Mouse (Mus musculus): Measurements from ENCODE around the gene St6galnac6. TPM values are rescaled to one million over a fixed set of nuclear protein-coding genes. Genes with fewer than 3 reads are reported as not detected.
A peak's percentile ranks its signal among the peaks of the same experiment; 100 is the strongest.

Gene St6galnac6
- polyA plus RNA-seq, 1 experiment from 2014 or later: 38.2 TPM

DNA sequence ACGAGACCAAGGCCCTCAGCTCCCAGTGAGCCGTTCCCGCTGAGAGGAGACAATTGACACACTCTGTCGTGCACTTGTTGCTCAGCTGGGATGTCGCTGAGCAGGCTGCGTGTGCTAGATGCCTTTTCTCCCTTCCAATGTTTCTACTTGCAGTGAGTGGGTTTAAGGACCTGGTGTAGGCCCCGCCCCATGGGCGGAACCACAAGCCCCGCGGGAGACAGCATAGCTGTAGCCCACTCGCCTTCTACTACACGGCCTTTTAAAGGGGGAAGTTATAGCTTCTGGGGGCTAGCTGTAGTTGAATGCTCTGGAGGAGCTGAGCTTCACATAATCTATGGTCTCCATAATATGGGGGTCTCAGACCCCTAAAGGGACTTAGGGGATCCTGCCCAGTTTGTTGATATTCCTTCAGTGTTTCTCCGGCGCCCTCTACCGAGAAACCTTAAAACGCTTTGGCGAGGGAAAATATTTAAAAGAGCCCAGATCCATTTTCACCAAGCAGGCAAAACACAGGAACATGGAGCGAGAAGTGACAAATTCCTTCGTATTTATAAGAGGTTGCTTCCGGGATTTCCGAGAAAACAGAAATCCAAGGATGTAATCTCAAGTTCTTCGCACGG is 11.2 kb downstream of the St6galnac6 start:
- in situ Hi-C loops (cut with MboI; ENCODE audit: low pct_unique_long_range_greater_than_20kb): no loop called here
- ChIA-PET CTCF (interaction anchor here (0.7 to 2.1 kb wide), 5 partner anchors 11 to 35 kb away, joined by 3 to 5 read pairs (median 3); partner anchors contain the start of genes 9430097D07Rik and Ak1), POLR2A (interaction anchor here (1.5 kb wide), 1 partner anchor 16 kb away, joined by 3 read pairs; no protein-coding TSS in a partner anchor)
- no peaks in the 10 kb centered on the region for H3K27me3 ChIP-seq
- no peak for ATAC-seq
- no peak for TF ChIP-seq CTCF (IDR thresholded peaks at IDR 0.05)
- no peak for DNase-seq (ENCODE audit: low read depth, low spot score)

DNA sequence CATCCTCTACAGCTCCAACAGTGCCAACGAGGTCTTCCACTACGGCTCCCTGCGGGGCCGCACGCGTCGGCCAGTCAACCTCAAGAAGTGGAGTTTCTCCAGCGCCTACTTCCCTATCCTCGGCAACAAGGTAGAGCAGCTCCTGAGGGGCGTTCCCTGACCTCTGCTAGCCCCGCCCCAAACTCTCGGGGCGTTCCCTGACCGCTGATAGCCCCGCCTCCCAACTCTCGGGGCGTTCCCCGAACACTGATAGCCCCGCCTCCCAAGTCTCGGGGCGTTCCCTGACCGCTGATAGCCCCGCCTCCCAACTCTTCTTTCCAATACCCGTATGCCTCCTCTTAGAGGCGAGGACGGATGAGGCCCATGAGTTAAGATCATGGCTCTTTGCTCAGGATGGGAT is 12.8 kb downstream of the St6galnac6 start:
- DNase-seq (ENCODE audit: low read depth, low spot score) (no peak), ATAC-seq (no peak)
- ChIA-PET CTCF (interaction anchor here (1.5 kb wide), 1 partner anchor 29 kb away, joined by 5 read pairs; no protein-coding TSS in a partner anchor), POLR2A (no interaction called here)
- in situ Hi-C loops (cut with MboI; ENCODE audit: low pct_unique_long_range_greater_than_20kb): no loop called here
- TF ChIP-seq CTCF (IDR thresholded peaks at IDR 0.05): no peak
- H3K27me3 ChIP-seq: no peaks in the 10 kb centered on the region

DNA sequence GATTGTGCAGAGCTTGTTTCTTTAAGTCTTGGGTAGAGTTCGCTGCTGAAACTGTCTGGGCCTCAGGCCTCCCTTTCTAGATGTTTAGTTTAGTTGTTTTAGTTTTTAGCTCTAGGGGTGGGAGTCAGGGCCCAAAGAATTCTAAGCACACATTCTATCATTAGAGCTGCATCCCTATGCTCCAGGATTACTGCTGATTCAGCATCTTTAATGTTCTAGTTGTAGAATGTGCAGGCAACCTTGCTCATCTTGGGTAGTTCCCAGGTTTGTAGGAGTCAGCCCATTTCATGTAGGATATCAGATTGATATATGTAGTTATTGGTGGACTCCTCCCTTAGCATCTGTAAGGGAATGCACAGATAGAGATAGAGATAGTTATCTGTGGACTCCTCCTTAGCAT is 17.6 kb downstream of the St6galnac6 start:
- no peaks in the 10 kb centered on the region for H3K27me3 ChIP-seq
- TF ChIP-seq CTCF (IDR thresholded peaks at IDR 0.05): no peak
- POLR2A ChIA-PET: no interaction called here
- CTCF ChIA-PET: interaction anchor here (1.7 to 2.0 kb wide), 2 partner anchors 15 to 34 kb away, joined by 5 to 7 read pairs; no protein-coding TSS in a partner anchor
- DNase-seq (ENCODE audit: low read depth, low spot score) (no peak), ATAC-seq (no peak)
- in situ Hi-C loops (cut with MboI; ENCODE audit: low pct_unique_long_range_greater_than_20kb): no loop called here

DNA sequence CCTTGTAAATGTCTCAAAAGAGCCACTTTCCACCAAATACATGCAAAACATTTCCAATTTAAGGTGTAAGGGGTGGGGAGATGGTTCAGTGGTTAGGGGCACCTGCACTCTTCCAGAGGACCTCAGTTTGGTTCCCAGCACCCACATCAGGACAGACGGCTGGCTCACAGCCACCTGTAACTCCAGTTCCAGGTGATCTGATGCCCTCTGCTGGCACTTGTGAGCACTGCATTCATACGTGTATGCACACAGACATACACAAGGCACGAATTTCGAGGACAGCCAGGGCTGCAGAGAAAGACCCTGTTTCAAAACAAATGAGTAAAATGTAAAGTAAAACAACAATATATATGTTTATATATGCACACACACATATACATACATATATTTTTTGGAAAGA is 18.1 kb downstream of the St6galnac6 start:
- POLR2A ChIA-PET: no interaction called here
- DNase-seq (ENCODE audit: low read depth, low spot score): no peak
- H3K27me3 ChIP-seq: no peaks in the 10 kb centered on the region
- TF ChIP-seq CTCF (IDR thresholded peaks at IDR 0.05): no peak
- in situ Hi-C loops (cut with MboI; ENCODE audit: low pct_unique_long_range_greater_than_20kb): no loop called here
- CTCF ChIA-PET: interaction anchor here (1.7 to 2.0 kb wide), 2 partner anchors 14 to 34 kb away, joined by 5 to 7 read pairs; no protein-coding TSS in a partner anchor
- ATAC-seq: no peak

DNA sequence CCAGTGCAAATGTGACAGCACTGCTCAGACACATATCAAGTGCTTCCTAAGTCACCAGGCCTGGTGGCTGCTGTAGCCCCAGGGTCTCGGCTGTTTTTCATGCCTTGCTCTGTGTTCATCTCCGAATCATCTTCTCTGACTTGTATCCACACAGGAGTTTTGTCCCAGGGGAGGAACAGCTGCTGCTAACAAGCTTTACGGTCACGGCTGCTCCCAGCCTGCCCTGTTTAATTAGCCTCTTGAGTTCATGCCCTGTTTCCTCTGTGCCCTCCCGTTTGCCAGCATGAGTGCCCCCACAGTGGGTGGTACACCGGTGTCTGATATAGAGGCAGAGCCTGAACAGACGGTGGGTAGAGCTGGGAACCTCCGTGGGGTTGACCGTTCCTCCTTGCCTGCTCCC is 18.5 kb downstream of the St6galnac6 start:
- ATAC-seq: no peak
- TF ChIP-seq CTCF (IDR thresholded peaks at IDR 0.05): no peak
- in situ Hi-C loops (cut with MboI; ENCODE audit: low pct_unique_long_range_greater_than_20kb): no loop called here
- DNase-seq (ENCODE audit: low read depth, low spot score): no peak
- ChIA-PET POLR2A (no interaction called here), CTCF (no interaction called here)
- no peaks in the 10 kb centered on the region for H3K27me3 ChIP-seq

DNA sequence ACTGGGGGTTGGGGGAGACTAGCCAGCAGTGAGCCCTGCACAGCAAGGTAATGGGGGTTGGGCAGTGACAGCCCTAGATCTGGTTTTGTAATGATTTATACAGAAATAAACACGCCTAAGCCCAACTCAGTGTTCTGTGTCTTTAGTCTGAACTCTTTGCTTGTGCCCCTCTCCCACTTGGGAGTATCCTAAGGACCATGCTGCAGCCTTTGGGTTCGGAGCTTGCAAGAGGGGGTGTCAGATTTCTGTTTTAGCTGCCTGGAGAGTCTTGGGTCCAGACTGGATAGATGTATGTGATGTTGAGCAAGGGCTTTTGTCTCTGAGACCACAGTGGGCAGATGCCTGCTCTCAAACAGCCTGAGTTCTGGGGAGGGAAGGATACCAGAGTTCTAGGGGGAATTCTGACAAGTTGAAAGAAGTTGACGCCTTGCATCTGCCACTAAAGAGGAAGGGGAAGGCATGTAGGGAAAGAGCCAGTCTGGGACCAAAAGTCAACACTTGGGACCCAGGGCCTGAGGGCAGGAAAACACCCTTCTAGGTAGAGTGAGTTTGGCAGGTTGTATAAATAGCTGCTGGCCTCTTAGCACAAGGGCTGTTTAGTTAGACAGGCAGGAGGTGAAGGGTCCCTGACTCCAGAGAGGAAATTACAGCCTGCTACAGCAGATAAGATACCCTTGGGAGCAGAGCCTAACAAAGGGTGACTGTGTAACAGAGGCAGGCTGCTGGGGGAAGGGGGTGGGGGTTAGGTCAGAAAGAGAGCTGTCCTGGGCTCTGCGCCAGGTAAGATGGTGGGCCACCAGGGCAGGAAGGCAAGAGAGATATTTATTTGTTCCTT is 21.4 kb downstream of the St6galnac6 start:
- no peak for DNase-seq (ENCODE audit: low read depth, low spot score)
- POLR2A ChIA-PET: no interaction called here
- H3K27me3 ChIP-seq: no peaks in the 10 kb centered on the region
- in situ Hi-C loops (cut with MboI; ENCODE audit: low pct_unique_long_range_greater_than_20kb): no loop called here
- CTCF ChIA-PET: interaction anchor here (0.9 kb wide), 1 partner anchor 10 kb away, joined by 3 read pairs; no protein-coding TSS in a partner anchor
- no peak for TF ChIP-seq CTCF (IDR thresholded peaks at IDR 0.05)
- peak; percentile 14 for ATAC-seq

DNA sequence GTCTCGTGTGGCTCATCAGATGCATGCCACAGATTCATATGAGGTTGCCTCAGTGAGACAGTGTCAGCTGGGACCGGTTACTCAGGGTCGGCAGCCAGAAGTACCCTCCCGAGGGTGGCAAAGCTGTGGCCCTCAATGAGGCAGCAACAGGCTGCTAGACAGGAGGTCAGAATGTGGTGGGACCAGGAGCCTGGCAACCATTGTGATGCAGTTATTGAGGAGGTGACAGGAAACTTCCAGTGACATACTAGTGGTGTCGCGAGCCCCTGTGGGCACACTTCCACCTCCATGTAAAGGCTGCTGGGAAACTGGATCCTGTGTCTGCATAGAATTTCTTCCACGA is 22.0 kb downstream of the St6galnac6 start, which contains the start of gene Ak1:
TSS of gene Ak1 (plus strand) at position 242 of the 343 bp plus-strand sequence.
- ChIA-PET CTCF (interaction anchor here (0.9 kb wide), 1 partner anchor 11 kb away, joined by 3 read pairs; no protein-coding TSS in a partner anchor), POLR2A (no interaction called here)
- peak; percentile 24 for ATAC-seq
- no peak for DNase-seq (ENCODE audit: low read depth, low spot score)
- in situ Hi-C loops (cut with MboI; ENCODE audit: low pct_unique_long_range_greater_than_20kb): no loop called here
- H3K27me3 ChIP-seq: no peaks in the 10 kb centered on the region
- TF ChIP-seq CTCF (IDR thresholded peaks at IDR 0.05): no peak

DNA sequence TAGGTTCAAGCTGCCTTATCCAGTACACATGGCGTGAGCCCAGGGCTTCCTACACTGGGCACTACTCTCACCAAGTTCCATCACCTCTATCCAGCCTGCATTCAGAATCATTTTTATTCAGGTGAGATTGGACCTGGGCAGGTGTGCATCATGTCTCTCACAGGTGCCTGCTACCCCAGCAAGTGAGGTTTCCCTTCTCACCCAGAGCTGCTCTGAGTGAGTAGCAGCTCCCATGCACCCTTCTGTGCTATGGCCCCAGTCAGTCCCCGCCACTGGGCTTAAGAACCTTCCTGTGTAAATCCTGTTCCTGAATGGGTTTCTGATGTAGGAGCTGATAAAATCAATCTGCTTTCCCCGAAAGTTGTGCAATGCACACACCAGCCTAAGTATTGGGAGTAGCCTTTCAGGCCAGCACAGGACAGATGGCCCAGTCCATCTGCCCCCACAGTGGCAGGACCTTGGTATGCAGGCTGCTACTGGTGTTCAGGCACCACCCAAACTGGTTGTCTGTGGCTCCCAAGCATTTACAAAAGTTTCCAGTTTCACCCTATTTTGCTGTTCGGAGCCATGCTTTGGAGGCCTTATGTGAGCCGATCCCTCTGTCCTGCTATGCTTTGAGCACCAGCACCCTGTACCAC is 24.7 kb downstream of the St6galnac6 start:
- TF ChIP-seq CTCF (IDR thresholded peaks at IDR 0.05): no peak
- in situ Hi-C loops (cut with MboI; ENCODE audit: low pct_unique_long_range_greater_than_20kb): no loop called here
- POLR2A ChIA-PET: no interaction called here
- ATAC-seq: no peak
- CTCF ChIA-PET: interaction anchor here (1.0 to 2.3 kb wide), 4 partner anchors 16 to 65 kb away, joined by 3 to 10 read pairs (median 3); partner anchors contain the start of genes 9430097D07Rik and Pip5kl1
- no peak for DNase-seq (ENCODE audit: low read depth, low spot score)
- H3K27me3 ChIP-seq: no peaks in the 10 kb centered on the region

DNA sequence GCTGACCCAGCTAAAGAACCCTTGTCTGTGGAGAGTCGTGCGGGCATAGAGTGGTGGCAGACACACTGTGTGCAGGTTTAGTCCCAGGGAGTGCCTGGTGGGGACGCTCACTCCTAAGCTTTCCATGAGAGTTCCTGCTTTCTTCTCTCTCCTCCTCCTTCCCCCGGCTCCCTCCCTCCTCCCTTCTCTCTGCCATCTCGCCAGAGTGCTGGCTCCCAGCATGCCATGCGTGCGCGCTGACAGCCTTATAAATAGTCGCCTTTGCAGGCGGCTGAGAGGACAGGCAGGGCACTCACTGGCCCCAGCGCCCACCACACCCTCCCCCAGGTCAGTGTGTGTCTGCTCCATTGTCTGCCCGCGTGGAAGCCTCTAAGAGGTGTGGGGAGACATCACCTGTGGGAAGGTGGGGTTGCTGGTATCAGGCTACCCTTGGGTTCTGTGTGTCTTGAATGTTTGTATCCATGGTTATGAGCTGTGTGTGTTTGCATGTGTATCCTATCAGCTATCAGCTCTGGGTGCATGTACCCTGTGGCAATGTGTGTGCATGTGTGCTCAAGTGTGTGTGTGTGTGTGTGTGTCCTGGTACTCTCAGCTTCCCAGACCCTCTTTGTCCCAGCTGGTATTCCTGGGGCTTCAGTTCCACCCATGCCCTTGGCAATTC is 25.8 kb downstream of the St6galnac6 start:
- ChIA-PET POLR2A (no interaction called here), CTCF (interaction anchor here (1.0 to 2.3 kb wide), 5 partner anchors 15 to 64 kb away, joined by 3 to 10 read pairs (median 3); partner anchors contain the start of genes 9430097D07Rik and Pip5kl1)
- ATAC-seq (no peak), DNase-seq (ENCODE audit: low read depth, low spot score) (no peak)
- no peaks in the 10 kb centered on the region for H3K27me3 ChIP-seq
- no peak for TF ChIP-seq CTCF (IDR thresholded peaks at IDR 0.05)
- in situ Hi-C loops (cut with MboI; ENCODE audit: low pct_unique_long_range_greater_than_20kb): no loop called here

Measured in Patski (cell line).